Mouse (Mus musculus): ENCODE data around the gene Nme8. TPM values are rescaled to one million over a fixed set of nuclear protein-coding genes. Genes with fewer than 3 reads are reported as not detected.

Nme8 gene
- total RNA-seq, 2 experiments from 2014 or later: not detected

Other genes starting within 250 kb of the Nme8 start
- gene Epdr1, start 77.9 kb downstream of the Nme8 start, total RNA-seq (2021): 10 to 100 TPM; 54.0 to 55.1 TPM
- 10 to 100 TPM; 19.9 to 40.5 TPM for gene Sfrp4, start 74.7 kb downstream of the Nme8 start, total RNA-seq (2021)
- under 1 TPM in 1 of 2 experiments, not detected in 1; 0.14 TPM for gene Gpr141, start 126.5 kb upstream of the Nme8 start, total RNA-seq (2021)